Mouse (Mus musculus): ENCODE measurements around the gene Wdr20. TPM values are rescaled to one million over a fixed set of nuclear protein-coding genes. Genes with fewer than 3 reads are reported as not detected.
"Not testable (repeated sequence)": the region's sequence is repeated elsewhere in the genome, so short reads cannot be mapped to it uniquely, and the experiment has no call there.

Wdr20 gene
- polyA plus RNA-seq, 1 experiment = 31.7 TPM

GRCm38 (mm10) chr12:110702556-110702955 is 35.2 kb upstream of the Wdr20 start, which contains the start of gene Hsp90aa1:
Hsp90aa1 (minus strand) TSS chr12:110702728.
- no peak within 1 kb of the TSS for H3K4me3 ChIP-seq (ENCODE audit: control insufficient read depth, insufficient read depth, low read length)
- H3K27ac ChIP-seq (ENCODE audit: control insufficient read depth, insufficient read depth, low read length) = no peak within 1 kb of the TSS
- 75% methylated on average over 4 of the region's 4 CpGs for WGBS
- no peak for DNase-seq
- TF ChIP-seq POLR2A (IDR thresholded peaks at IDR 0.05; ENCODE audit: control insufficient read depth, extremely low read depth, insufficient read depth, low read length, poor library complexity) (no peak), CTCF (IDR thresholded peaks at IDR 0.05; ENCODE audit: borderline replicate concordance, control insufficient read depth, extremely low read depth, insufficient read depth, low read length, poor library complexity) (no peak)
- no peaks in the 10 kb centered on the region for H3K27me3 ChIP-seq (ENCODE audit: control insufficient read depth, insufficient read depth, low read length)
- peaks cover 26% of the 10 kb centered on the region for H3K4me1 ChIP-seq (replicated peaks; ENCODE audit: control insufficient read depth, insufficient read depth, low read length)
- no peaks in the 10 kb centered on the region for H3K36me3 ChIP-seq (ENCODE audit: control insufficient read depth, insufficient read depth, low read length)

GRCm38 (mm10) chr12:110703008-110703471 is 34.7 kb upstream of the Wdr20 start:
- Histone ChIP-seq H3K27me3 (ENCODE audit: control insufficient read depth, insufficient read depth, low read length) (no peaks in the 10 kb centered on the region), H3K4me3 (ENCODE audit: control insufficient read depth, insufficient read depth, low read length) (no peak overlapping the region), H3K4me1 (replicated peaks; ENCODE audit: control insufficient read depth, insufficient read depth, low read length) (peaks cover 26% of the 10 kb centered on the region), H3K27ac (ENCODE audit: control insufficient read depth, insufficient read depth, low read length) (no peak overlapping the region), H3K36me3 (ENCODE audit: control insufficient read depth, insufficient read depth, low read length) (no peaks in the 10 kb centered on the region)
- TF ChIP-seq CTCF (IDR thresholded peaks at IDR 0.05; ENCODE audit: borderline replicate concordance, control insufficient read depth, extremely low read depth, insufficient read depth, low read length, poor library complexity) (peak; percentile 95), POLR2A (IDR thresholded peaks at IDR 0.05; ENCODE audit: control insufficient read depth, extremely low read depth, insufficient read depth, low read length, poor library complexity) (no peak)
- 43% methylated on average over 8 of the region's 8 CpGs for WGBS
- peak; percentile 81 for DNase-seq

- 87% methylated on average over 7 of the region's 7 CpGs for WGBS
- Histone ChIP-seq H3K27me3 (ENCODE audit: control insufficient read depth, insufficient read depth, low read length) (no peaks in the 10 kb centered on the region), H3K4me1 (replicated peaks; ENCODE audit: control insufficient read depth, insufficient read depth, low read length) (peaks cover 23% of the 10 kb centered on the region), H3K27ac (ENCODE audit: control insufficient read depth, insufficient read depth, low read length) (no peak overlapping the region), H3K36me3 (ENCODE audit: control insufficient read depth, insufficient read depth, low read length) (no peaks in the 10 kb centered on the region), H3K4me3 (ENCODE audit: control insufficient read depth, insufficient read depth, low read length) (no peak overlapping the region)
- TF ChIP-seq POLR2A (IDR thresholded peaks at IDR 0.05; ENCODE audit: control insufficient read depth, extremely low read depth, insufficient read depth, low read length, poor library complexity) (no peak), CTCF (IDR thresholded peaks at IDR 0.05; ENCODE audit: borderline replicate concordance, control insufficient read depth, extremely low read depth, insufficient read depth, low read length, poor library complexity) (no peak)
- no peak for DNase-seq
These were observed 34.1 kb upstream of the Wdr20 start for GRCm38 (mm10) chr12:110703682-110704081.

- DNase-seq; H3K4me3 ChIP-seq (ENCODE audit: control insufficient read depth, insufficient read depth, low read length); H3K36me3 ChIP-seq (ENCODE audit: control insufficient read depth, insufficient read depth, low read length); H3K27ac ChIP-seq (ENCODE audit: control insufficient read depth, insufficient read depth, low read length); H3K27me3 ChIP-seq (ENCODE audit: control insufficient read depth, insufficient read depth, low read length): not testable (repeated sequence)
- WGBS = 93% methylated on average over 4 of the region's 4 CpGs
- peaks cover 18% of the 10 kb centered on the region for H3K4me1 ChIP-seq (replicated peaks; ENCODE audit: control insufficient read depth, insufficient read depth, low read length)
These were observed 32.3 kb upstream of the Wdr20 start for GRCm38 (mm10) chr12:110705419-110705818.

- no peaks in the 10 kb centered on the region for H3K27me3 ChIP-seq (ENCODE audit: control insufficient read depth, insufficient read depth, low read length)
- peak overlapping the region; percentile 34 for H3K4me3 ChIP-seq (ENCODE audit: control insufficient read depth, insufficient read depth, low read length)
- peaks cover 8% of the 10 kb centered on the region for H3K4me1 ChIP-seq (replicated peaks; ENCODE audit: control insufficient read depth, insufficient read depth, low read length)
- no peak overlapping the region for H3K27ac ChIP-seq (ENCODE audit: control insufficient read depth, insufficient read depth, low read length)
- no peaks in the 10 kb centered on the region for H3K36me3 ChIP-seq (ENCODE audit: control insufficient read depth, insufficient read depth, low read length)
- peak; percentile 51 for DNase-seq
- TF ChIP-seq POLR2A (IDR thresholded peaks at IDR 0.05; ENCODE audit: control insufficient read depth, extremely low read depth, insufficient read depth, low read length, poor library complexity) = no peak
- no peak for TF ChIP-seq CTCF (IDR thresholded peaks at IDR 0.05; ENCODE audit: borderline replicate concordance, control insufficient read depth, extremely low read depth, insufficient read depth, low read length, poor library complexity)
- 2% methylated on average over 27 of the region's 27 CpGs for WGBS
These were observed 31.2 kb upstream of the Wdr20 start for GRCm38 (mm10) chr12:110706337-110707231.

- no peaks in the 10 kb centered on the region for H3K27me3 ChIP-seq (ENCODE audit: control insufficient read depth, insufficient read depth, low read length)
- H3K36me3 ChIP-seq (ENCODE audit: control insufficient read depth, insufficient read depth, low read length) = no peaks in the 10 kb centered on the region
- 94% methylated on average over 7 of the region's 7 CpGs for WGBS
- H3K4me1 ChIP-seq (replicated peaks; ENCODE audit: control insufficient read depth, insufficient read depth, low read length) = peaks cover 6% of the 10 kb centered on the region
- H3K27ac ChIP-seq (ENCODE audit: control insufficient read depth, insufficient read depth, low read length) = no peak overlapping the region
- H3K4me3 ChIP-seq (ENCODE audit: control insufficient read depth, insufficient read depth, low read length) = no peak overlapping the region
- no peak for DNase-seq
- no peak for TF ChIP-seq POLR2A (IDR thresholded peaks at IDR 0.05; ENCODE audit: control insufficient read depth, extremely low read depth, insufficient read depth, low read length, poor library complexity)
- no peak for TF ChIP-seq CTCF (IDR thresholded peaks at IDR 0.05; ENCODE audit: borderline replicate concordance, control insufficient read depth, extremely low read depth, insufficient read depth, low read length, poor library complexity)
These were observed 30.3 kb upstream of the Wdr20 start for GRCm38 (mm10) chr12:110707451-110707850.

Data from thymus, adult 2 months (tissue).